Comparison of ENCODE assay signal across 9 mouse cellular contexts in genomic region chr4:82623081-82623538, GRCm38 (mm10).
DNase-seq lines count a peak whose midpoint lies in the region; ATAC-seq and TF ChIP-seq lines count a peak whose summit lies in the region.
"Had no signal": no experiment of that assay in that cellular context is flagged by ENCODE, and none has a peak within 500 bp of the region (broad histone marks: within the 10 kb centered on the region; RNA-seq: fewer than 3 reads in every experiment).

No protein-coding gene starts in this region.

- H3K9ac ChIP-seq in heart, embryonic 14.5 days (ENCODE audit: low read length) = no peak overlapping the region
- no peak overlapping the region for H3K9ac ChIP-seq in hindbrain, postnatal 0 days (replicated peaks; ENCODE audit: low read length)
- H3K9ac ChIP-seq in neural tube, embryonic 15.5 days (replicated peaks) = no peak overlapping the region

- no peaks in the 10 kb centered on the region for H3K27me3 ChIP-seq in heart, embryonic 14.5 days (ENCODE audit: control insufficient read depth, insufficient read depth, low read length)
- H3K27me3 ChIP-seq in hindbrain, postnatal 0 days (ENCODE audit: insufficient read depth, low read length) = no peaks in the 10 kb centered on the region
- no peaks in the 10 kb centered on the region for H3K27me3 ChIP-seq in neural tube, embryonic 15.5 days (replicated peaks)
- H3K27me3 ChIP-seq: megakaryocyte, embryonic 14.5 days had no signal

- DNase-seq in heart, adult 9 months (ENCODE audit: low spot score in 2 of 2) = no peak
- peak; percentile 28 for DNase-seq in retina, postnatal 1 day
- DNase-seq in retina, embryonic 14.5 days (ENCODE audit: low spot score) = no peak
- peak; percentile 23 for DNase-seq in hindbrain, postnatal 0 days (ENCODE audit: low spot score)
- no peak for DNase-seq in urinary bladder, postnatal 14 days (ENCODE audit: low spot score)
- no peak for DNase-seq in MN1 (ENCODE audit: low spot score)

- H3K36me3 ChIP-seq in heart, embryonic 14.5 days (ENCODE audit: control insufficient read depth, insufficient read depth, low read length) = no peaks in the 10 kb centered on the region
- no peaks in the 10 kb centered on the region for H3K36me3 ChIP-seq in hindbrain, postnatal 0 days (ENCODE audit: insufficient read depth, low read length)
- H3K36me3 ChIP-seq in neural tube, embryonic 15.5 days = no peaks in the 10 kb centered on the region

- no peaks in the 10 kb centered on the region for H3K9me3 ChIP-seq in heart, embryonic 14.5 days (ENCODE audit: control insufficient read depth, low read length)
- no peaks in the 10 kb centered on the region for H3K9me3 ChIP-seq in hindbrain, postnatal 0 days (ENCODE audit: low read length)
- no peaks in the 10 kb centered on the region for H3K9me3 ChIP-seq in neural tube, embryonic 15.5 days (replicated peaks)
- H3K9me3 ChIP-seq: megakaryocyte, embryonic 14.5 days had no signal

- no peak for TF ChIP-seq CTCF in hindbrain, postnatal 0 days (IDR thresholded peaks at IDR 0.05; ENCODE audit: low read depth)

- peak overlapping the region; percentile 79 to 87 for H3K27ac ChIP-seq in heart, embryonic 14.5 days (replicated peaks in 1 of 2; ENCODE audit: control insufficient read depth in 1 of 2, insufficient read depth in 1 of 2, low read depth in 2 of 2, low read length in 2 of 2)
- H3K27ac ChIP-seq in hindbrain, postnatal 0 days = peak overlapping the region; percentile 72
- peak overlapping the region; percentile 70 for H3K27ac ChIP-seq in neural tube, embryonic 15.5 days (replicated peaks)

- WGBS in heart, embryonic 14.5 days = 71% methylated on average over 12 of the region's 12 CpGs
- WGBS in hindbrain, postnatal 0 days = 59% methylated on average over 12 of the region's 12 CpGs
- WGBS in neural tube, embryonic 15.5 days = 54% methylated on average over 12 of the region's 12 CpGs

- peak overlapping the region; percentile 51 for H3K4me2 ChIP-seq in heart, embryonic 14.5 days (ENCODE audit: low read length)
- H3K4me2 ChIP-seq in hindbrain, postnatal 0 days (ENCODE audit: low read depth, low read length) = no peak overlapping the region
- no peak overlapping the region for H3K4me2 ChIP-seq in neural tube, embryonic 15.5 days

- H3K4me1 ChIP-seq in heart, embryonic 14.5 days (ENCODE audit: control insufficient read depth in 2 of 2, insufficient read depth in 2 of 2, low read length in 2 of 2) = peaks cover 7 to 27% of the 10 kb centered on the region in 2 experiments
- H3K4me1 ChIP-seq in hindbrain, postnatal 0 days (ENCODE audit: insufficient read depth, low read length) = peaks cover 3% of the 10 kb centered on the region; the same call in 1 of the 2 replicates
- peaks cover 19% of the 10 kb centered on the region for H3K4me1 ChIP-seq in neural tube, embryonic 15.5 days
- H3K4me1 ChIP-seq: megakaryocyte, embryonic 14.5 days had no signal

- no peak overlapping the region for H3K4me3 ChIP-seq in heart, embryonic 14.5 days (ENCODE audit: control insufficient read depth in 1 of 2, insufficient read depth in 1 of 2, low read depth in 1 of 2, low read length in 2 of 2)
- no peak overlapping the region for H3K4me3 ChIP-seq in hindbrain, postnatal 0 days (ENCODE audit: low read length)
- H3K4me3 ChIP-seq in neural tube, embryonic 15.5 days (replicated peaks) = no peak overlapping the region
- H3K4me3 ChIP-seq: megakaryocyte, embryonic 14.5 days had no signal

- ATAC-seq in heart, embryonic 14.5 days (ENCODE audit: insufficient number of reproducible peaks, insufficient read depth, low FRiP score, low read depth) = no peak
- ATAC-seq in hindbrain, postnatal 0 days = no peak
- no peak for ATAC-seq in neural tube, embryonic 15.5 days (ENCODE audit: low FRiP score)

Comparison
In these comparisons a context has a peak if more than half of its experiments do, and no peak if none do; other contexts are left out.
1. DNase-seq: peak in retina, postnatal 1 day (single experiment) and hindbrain, postnatal 0 days (single experiment); none in heart, adult 9 months (0 of 2), retina, embryonic 14.5 days (single experiment), urinary bladder, postnatal 14 days (single experiment) and MN1 (single experiment).
2. Peak in every context shown above with its lines, with median percentiles within 50 percentile points of each other: H3K27ac ChIP-seq.